Mouse (Mus musculus) large intestine, adult 2 months (tissue): ENCODE data around the gene Rarg. TPM values are rescaled to one million over a fixed set of nuclear protein-coding genes. Genes with fewer than 3 reads are reported as not detected.

Source experiments
- DNase-seq: peaks from one replicate; pipeline ENCODE4 v3.0.0-alpha.2; 2012; ENCODE audit warnings: low read depth, low spot score
- WGBS: fragments of 180-500 bp; shearing (Covaris S2); methylation state at CpG from one replicate; pipeline ENCODE4 v1.1.7; 2018; 5-methylcytosine and 5-hydroxymethylcytosine counted together
- polyA plus RNA-seq: library from polyadenylated mRNA; depleted of rRNA; stranded (reverse); fragments of >200 nt; gene quantifications from 2 replicates; pipeline ENCODE4 v1.2.3, GENCODE M21; 2012

The Rarg gene
- polyA plus RNA-seq, 1 experiment = 8.6 TPM

GRCm38 (mm10) chr15:102258581-102259253 lies 1.4 kb upstream of the Rarg start:
- WGBS = 56% methylated on average over 11 of the region's 11 CpGs
- DNase-seq = no peak

DNA sequence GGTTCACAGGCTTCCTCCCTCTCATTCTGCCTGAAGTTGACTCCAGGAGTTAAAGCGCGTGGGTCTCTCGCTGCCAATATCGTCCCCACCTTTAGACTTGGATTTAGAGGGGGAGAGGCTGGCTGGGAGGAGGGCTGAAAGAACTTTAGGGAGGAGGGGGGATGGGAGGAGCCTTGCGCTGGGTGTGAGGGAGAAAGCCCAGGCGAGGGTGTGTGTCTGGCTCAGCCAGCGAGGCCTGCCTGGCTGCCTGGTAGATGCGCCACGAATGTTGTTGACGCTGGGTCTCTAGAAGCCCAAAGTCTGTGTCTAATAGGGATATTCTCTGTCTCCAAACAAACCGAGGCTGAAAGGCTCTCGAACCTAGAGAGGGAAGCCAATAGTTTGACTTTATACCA lies 756 bp upstream of the Rarg start:
- DNase-seq = no peak
- 15% methylated on average over 12 of the region's 12 CpGs for WGBS

DNA sequence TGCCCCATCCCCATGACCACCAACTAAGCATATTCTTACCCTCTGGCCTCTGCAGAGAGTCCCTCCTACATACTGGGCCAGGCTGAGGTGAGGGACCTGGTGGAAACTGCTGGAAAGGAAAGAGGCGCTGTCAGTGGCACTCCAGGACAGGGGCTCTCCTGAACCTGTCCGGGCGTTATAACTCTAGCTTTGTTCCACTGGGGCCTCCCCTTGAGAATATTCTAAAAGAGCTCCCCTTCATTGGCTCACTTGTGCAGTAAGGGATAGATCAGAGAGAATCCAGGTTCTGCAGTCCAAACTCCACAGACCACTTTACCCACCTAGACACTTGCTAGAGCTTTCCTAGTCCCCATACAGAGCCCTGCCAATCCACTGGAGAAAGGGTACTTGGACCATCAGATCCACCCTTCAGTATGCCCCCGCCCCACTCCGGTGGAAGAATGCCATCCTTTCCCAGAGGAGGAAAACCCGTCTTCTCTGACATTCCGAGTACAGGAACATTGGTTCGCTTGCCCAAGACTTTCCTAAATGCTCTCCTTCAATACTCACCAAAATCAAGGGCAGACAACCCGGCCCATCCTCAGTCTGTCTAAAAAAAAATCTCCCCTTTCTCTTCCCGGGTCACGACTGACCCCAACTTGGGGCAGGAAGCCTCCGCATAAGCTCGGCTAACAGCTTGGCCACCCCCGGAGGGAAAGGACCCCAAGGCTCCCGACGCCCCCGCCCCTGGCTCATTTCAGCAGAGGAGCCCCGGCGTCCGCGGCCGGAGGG lies 701 bp downstream of the Rarg start:
- 18% methylated on average over 22 of the region's 22 CpGs for WGBS
- no peak for DNase-seq

DNA sequence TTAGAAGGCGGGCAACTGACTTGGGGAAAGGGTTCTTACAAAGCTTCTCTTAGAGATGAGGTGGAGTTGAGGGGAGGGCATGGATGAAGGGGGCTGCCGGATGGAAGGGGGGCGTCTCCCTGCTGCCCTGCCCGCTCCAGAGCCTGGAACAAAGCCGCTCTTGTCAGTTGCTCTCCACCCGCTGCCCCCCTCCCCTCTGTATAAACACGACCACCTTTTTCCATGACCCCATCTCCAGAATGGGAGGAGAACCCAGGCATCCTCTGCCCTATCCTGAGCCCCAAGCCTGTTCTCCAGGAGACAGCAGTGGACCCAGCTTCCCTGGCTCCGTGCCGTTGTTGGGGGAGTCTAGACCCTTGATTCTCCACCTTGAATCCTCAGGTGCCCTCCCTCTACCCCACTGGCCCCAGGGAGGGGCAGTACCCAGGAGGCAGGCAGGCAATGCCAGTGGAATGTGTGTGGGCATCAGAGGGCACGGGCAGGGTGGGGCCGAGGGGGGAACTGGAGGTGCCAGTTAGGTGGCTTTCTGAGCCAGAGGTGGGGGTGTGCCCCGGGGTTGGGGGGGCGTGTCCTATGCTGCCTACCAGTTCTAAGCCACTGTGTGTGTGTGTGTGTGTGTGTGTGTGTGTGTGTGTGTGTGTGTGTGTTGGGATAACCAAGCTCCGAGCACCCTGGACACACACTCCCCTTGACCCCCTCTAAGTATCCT lies 1.6 kb downstream of the Rarg start:
- DNase-seq = no peak
- 46% methylated on average over 14 of the region's 14 CpGs for WGBS

DNA sequence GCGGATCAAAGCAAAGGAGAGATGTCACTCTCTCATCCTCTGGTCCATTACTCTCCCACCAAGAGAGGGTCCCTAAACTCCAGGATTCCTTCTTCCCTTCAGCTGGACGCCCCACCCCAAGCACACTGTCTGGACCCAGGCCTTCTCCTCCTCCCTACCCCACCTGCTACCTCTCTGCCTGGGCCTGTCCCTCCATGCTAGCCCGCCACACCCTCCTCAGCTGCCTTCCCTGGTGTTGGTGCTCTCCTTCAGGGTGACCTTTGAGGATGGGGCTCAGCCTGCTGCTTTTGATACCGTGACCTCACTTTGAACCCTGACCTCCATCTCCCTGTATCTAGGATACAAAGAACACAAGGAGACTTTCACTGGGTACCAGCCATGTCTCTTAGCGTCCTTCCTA lies 6.8 kb downstream of the Rarg start:
- 75% methylated on average over 5 of the region's 5 CpGs for WGBS
- no peak for DNase-seq

- no peak for DNase-seq
- 66% methylated on average over 9 of the region's 9 CpGs for WGBS
These were observed 7.3 kb downstream of the Rarg start for GRCm38 (mm10) chr15:102249967-102250366.

- DNase-seq = no peak
- 33% methylated on average over 13 of the region's 13 CpGs for WGBS
These were observed 8.0 kb downstream of the Rarg start for GRCm38 (mm10) chr15:102249251-102249691.

GRCm38 (mm10) chr15:102248812-102249191 lies 8.5 kb downstream of the Rarg start:
- 51% methylated on average over 3 of the region's 3 CpGs for WGBS
- no peak for DNase-seq

DNA sequence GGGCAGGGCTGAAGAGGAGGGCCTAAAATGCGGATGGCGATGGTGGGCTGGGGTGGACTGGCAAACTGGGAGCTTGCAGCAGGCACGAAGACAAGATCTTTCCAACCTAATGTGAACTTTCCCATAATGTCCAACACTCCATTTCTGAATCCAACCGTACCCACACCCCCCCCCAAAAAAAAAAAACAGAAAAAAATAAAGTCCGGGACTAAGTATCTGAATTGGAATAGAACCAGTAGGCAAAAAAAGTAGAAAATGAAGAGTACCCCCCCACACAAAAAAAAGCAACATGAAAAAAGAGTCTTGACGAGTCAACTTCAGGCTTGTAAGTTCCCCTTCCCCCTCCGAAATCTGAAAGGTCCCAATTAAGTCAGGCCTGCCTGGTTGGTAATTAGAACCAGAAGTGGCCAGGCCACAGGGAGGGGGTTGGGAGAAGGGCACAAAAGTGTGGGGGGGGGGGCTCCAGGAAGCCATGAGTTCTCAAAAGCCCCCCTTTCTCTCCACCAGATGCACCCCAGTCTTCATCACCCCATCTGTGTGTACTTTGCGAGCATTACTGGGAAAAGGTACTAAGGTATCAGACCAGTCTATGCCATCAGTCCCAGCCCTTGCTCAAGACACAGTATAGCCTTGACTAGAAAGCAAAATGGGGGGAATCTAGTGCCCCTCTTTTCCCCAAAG lies 9.0 kb downstream of the Rarg start:
- WGBS = 26% methylated on average over 8 of the region's 8 CpGs
- DNase-seq = no peak

DNA sequence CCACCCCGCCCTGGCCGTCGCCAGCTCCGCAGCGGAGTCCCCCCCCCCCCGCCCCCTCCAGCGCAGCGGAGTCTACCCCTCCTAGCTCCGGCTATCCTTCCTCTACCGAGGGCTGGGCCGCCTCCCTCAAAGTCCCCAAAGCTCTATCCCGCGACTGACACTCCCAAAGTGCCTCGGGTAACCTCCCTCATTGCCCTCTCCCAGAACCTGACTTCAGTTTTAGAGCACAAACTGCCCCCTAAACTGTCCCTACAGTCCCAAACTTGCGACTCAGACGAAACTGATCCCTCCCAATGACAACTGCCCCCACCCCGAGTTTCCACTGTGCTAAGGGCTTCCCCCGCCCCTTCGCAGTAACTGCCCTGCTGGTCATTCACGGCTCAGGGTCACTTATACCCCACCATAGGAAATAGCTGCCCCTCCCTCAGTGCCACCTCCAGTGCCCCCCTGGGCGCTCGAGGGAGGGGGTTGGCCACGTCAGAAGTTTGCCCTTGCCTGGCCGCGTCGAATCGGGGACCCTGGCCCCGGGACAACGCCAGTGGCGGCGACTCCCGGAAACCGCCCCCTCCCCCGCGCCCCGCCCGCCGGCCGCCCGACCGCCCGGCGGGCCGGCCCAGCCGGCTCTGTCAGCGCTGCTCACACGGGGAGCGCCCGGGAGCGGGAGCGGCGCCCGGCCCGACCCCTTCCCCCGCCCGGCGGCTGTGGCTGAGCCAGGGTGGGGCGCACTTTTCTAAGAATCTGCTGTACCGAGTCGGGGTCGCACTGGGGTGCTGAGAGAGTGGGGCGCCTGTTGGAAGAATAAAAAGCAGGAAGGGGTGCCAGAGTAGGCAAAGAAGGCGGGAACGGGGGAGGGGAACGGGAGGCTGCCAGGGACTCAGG lies 9.8 kb downstream of the Rarg start:
- DNase-seq = no peak
- WGBS = under 1% methylated on average over 62 of the region's 65 CpGs

DNA sequence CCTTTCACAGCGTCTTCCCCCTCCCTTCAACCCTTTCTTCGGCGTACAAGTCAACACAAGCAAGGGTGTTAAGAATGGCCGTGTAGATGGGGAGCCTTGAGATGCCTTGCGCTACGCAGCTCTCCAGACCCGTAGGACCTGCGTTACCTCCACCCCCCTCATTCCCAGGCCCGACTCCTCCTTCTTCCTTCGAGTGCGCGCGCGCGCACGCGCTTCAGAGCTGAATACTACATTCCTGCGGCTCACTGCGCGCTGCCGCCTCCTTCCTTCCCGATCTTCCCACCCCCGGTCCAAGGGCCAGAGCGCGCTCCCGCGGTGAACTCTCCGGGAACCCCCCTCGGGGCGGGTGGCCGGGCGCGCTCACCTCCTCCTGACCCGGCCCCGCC lies 10.5 kb downstream of the Rarg start:
- WGBS = under 1% methylated on average over 35 of the region's 35 CpGs
- DNase-seq = peak; percentile 91

- DNase-seq = no peak
- under 1% methylated on average over 41 of the region's 44 CpGs for WGBS
These were observed 11.2 kb downstream of the Rarg start for GRCm38 (mm10) chr15:102245891-102246741.

DNA sequence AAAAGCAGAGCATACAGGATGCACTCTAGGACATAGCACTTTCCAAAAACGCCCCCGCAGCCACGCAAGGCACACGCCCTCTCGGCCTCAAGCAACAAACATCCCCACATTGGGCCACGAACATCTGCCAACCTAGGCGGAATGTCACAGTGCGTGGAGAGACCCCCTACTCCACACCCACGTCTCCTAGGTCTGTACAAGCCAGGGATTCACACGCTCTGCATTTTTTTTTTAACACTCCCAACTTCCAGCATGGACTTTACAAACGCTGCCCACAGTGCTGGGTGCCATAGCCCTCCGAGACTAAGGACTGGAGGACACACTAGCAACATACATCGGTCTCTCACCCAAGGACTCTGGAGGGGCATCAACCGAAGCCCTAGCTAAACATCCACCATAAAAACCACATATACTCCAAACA lies 11.8 kb downstream of the Rarg start:
- under 1% methylated on average over 14 of the region's 14 CpGs for WGBS
- no peak for DNase-seq

GRCm38 (mm10) chr15:102244306-102245191 lies 12.8 kb downstream of the Rarg start:
- DNase-seq = no peak
- WGBS = 9% methylated on average over 19 of the region's 19 CpGs

DNA sequence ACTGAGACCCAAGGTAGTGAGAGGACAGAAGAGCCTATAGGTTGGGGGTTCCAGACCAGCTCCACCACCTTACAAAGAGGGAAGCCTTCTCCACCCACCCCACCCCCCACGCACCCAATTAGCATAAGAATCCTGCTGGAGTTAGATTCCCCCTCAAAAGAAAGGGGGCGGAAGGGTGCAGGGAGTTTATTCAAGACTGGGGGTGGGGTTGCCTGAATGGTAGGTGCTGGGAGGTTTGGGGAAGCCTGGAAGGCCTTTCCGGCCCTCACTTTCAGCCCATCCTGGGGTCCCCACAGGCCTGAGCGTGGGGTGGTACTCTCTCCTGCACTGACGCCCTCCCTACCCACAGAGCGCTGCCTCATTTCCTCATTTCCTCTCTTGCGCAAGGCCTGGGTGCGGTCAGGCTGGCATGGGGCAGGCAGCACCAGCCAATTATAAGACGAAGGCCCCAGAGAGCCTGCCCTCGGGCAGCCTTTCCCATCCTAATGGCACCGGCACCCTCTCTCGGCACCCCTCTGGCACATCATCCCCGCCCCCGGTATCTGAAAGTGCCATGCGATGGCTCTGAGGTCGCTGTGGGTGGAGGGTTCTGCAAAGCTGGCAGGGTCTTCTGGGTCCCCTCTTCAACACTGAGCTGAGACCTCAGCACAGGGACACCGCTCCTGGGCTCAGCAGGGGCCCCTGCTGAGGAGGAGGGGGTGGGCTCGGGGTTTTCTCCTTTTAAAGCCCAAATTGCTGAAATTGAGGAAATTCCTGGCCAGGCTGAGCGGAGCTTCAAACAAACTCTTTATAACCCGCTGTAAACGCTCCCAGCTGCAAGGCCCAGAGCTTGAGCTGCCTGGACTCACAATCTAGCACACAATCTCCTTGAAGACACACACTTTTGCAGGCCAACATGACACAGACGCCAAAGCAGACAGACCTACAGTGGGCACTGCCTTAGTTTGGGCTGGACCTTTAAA lies 13.8 kb downstream of the Rarg start:
- 11% methylated on average over 22 of the region's 22 CpGs for WGBS
- DNase-seq = peak; percentile 94
